10 mouse cellular contexts compared by ENCODE assay signal in genomic region chr17:25841117-25841880, GRCm38 (mm10). TPM values are rescaled to one million over a fixed set of nuclear protein-coding genes. Genes with fewer than 3 reads are reported as not detected.
DNase-seq lines count a peak whose midpoint lies in the region; ATAC-seq and TF ChIP-seq lines count a peak whose summit lies in the region.
"Had no signal": no experiment of that assay in that cellular context is flagged by ENCODE, and none has a peak within 500 bp of the region (broad histone marks: within the 10 kb centered on the region; RNA-seq: fewer than 3 reads in every experiment).

Gene Gm20683 (minus strand): TSS chr17:25841763.

- no peak within 1 kb of the TSS for H3K9ac ChIP-seq in hindbrain, embryonic 15.5 days
- no peak within 1 kb of the TSS for H3K9ac ChIP-seq in hindbrain, embryonic 12.5 days
- no peak within 1 kb of the TSS for H3K9ac ChIP-seq in neural tube, embryonic 15.5 days (replicated peaks)

- intact Hi-C loops in heart, postnatal 36 days (cut with DNase I), result no loop called here

- H3K27me3 ChIP-seq in hindbrain, embryonic 15.5 days, result no peaks in the 10 kb centered on the region
- H3K27me3 ChIP-seq in hindbrain, embryonic 12.5 days, result no peaks in the 10 kb centered on the region
- H3K27me3 ChIP-seq in spleen, adult 2 months (ENCODE audit: control insufficient read depth, insufficient read depth, low read length), result no peaks in the 10 kb centered on the region
- H3K27me3 ChIP-seq in neural tube, embryonic 15.5 days (replicated peaks), result no peaks in the 10 kb centered on the region
- H3K27me3 ChIP-seq: limb, embryonic 15.5 days had no signal

- TF ChIP-seq POLR2A in spleen, adult 2 months (IDR thresholded peaks at IDR 0.05; ENCODE audit: low read depth, low read length), result no peak

- no peak for DNase-seq in adrenal gland, postnatal 14 days
- DNase-seq in adrenal gland, postnatal 10 days, result no peak
- no peak for DNase-seq in spleen, adult 2 months (ENCODE audit: low read depth in 1 of 2, low spot score in 2 of 2)
- no peak for DNase-seq in spleen, postnatal 14 days (ENCODE audit: low spot score in 2 of 2)
- no peak for DNase-seq in heart, postnatal 36 days
- DNase-seq: heart, adult 18-20 months had no signal

- H3K4me2 ChIP-seq in hindbrain, embryonic 15.5 days, result no peak within 1 kb of the TSS
- H3K4me2 ChIP-seq in hindbrain, embryonic 12.5 days (replicated peaks), result no peak within 1 kb of the TSS
- no peak within 1 kb of the TSS for H3K4me2 ChIP-seq in neural tube, embryonic 15.5 days

- 94% methylated on average over 22 of the region's 22 CpGs for WGBS in hindbrain, embryonic 15.5 days
- 95% methylated on average over 22 of the region's 22 CpGs for WGBS in hindbrain, embryonic 12.5 days
- 97% methylated on average over 22 of the region's 22 CpGs for WGBS in spleen, adult 2 months
- 96% methylated on average over 22 of the region's 22 CpGs for WGBS in neural tube, embryonic 15.5 days

- peaks cover 40% of the 10 kb centered on the region for H3K36me3 ChIP-seq in hindbrain, embryonic 15.5 days
- peaks cover 56% of the 10 kb centered on the region for H3K36me3 ChIP-seq in hindbrain, embryonic 12.5 days
- peaks cover 30% of the 10 kb centered on the region for H3K36me3 ChIP-seq in spleen, adult 2 months (ENCODE audit: control insufficient read depth, insufficient read depth, low read length)
- H3K36me3 ChIP-seq in neural tube, embryonic 15.5 days, result peaks cover 44% of the 10 kb centered on the region

- peaks cover 39% of the 10 kb centered on the region for H3K4me1 ChIP-seq in hindbrain, embryonic 15.5 days (replicated peaks)
- peaks cover 44% of the 10 kb centered on the region for H3K4me1 ChIP-seq in hindbrain, embryonic 12.5 days
- H3K4me1 ChIP-seq in spleen, adult 2 months (ENCODE audit: control insufficient read depth, insufficient read depth, insufficient read length), result peaks cover 19% of the 10 kb centered on the region
- H3K4me1 ChIP-seq in neural tube, embryonic 15.5 days, result peaks cover 47% of the 10 kb centered on the region

- no peaks in the 10 kb centered on the region for H3K9me3 ChIP-seq in hindbrain, embryonic 15.5 days
- no peaks in the 10 kb centered on the region for H3K9me3 ChIP-seq in hindbrain, embryonic 12.5 days (replicated peaks)
- H3K9me3 ChIP-seq in neural tube, embryonic 15.5 days (replicated peaks), result no peaks in the 10 kb centered on the region
- H3K9me3 ChIP-seq: limb, embryonic 15.5 days had no signal

- ATAC-seq in hindbrain, embryonic 15.5 days (ENCODE audit: low FRiP score, low read depth), result no peak
- no peak for ATAC-seq in hindbrain, embryonic 12.5 days (ENCODE audit: low FRiP score)
- no peak for ATAC-seq in neural tube, embryonic 15.5 days (ENCODE audit: low FRiP score)

- TF ChIP-seq CTCF in spleen, adult 2 months (IDR thresholded peaks at IDR 0.05; ENCODE audit: extremely low read depth, insufficient read depth, insufficient read length, insufficient replicate concordance), result no peak

- no peak within 1 kb of the TSS for H3K27ac ChIP-seq in hindbrain, embryonic 15.5 days (replicated peaks)
- H3K27ac ChIP-seq in hindbrain, embryonic 12.5 days, result no peak within 1 kb of the TSS
- no peak within 1 kb of the TSS for H3K27ac ChIP-seq in spleen, adult 2 months (ENCODE audit: insufficient read depth, low read length)
- no peak within 1 kb of the TSS for H3K27ac ChIP-seq in neural tube, embryonic 15.5 days (replicated peaks)
- H3K27ac ChIP-seq: limb, embryonic 15.5 days had no signal

- no peak within 1 kb of the TSS for H3K4me3 ChIP-seq in hindbrain, embryonic 15.5 days
- H3K4me3 ChIP-seq in hindbrain, embryonic 12.5 days, result no peak within 1 kb of the TSS
- H3K4me3 ChIP-seq in spleen, adult 2 months (ENCODE audit: extremely low read depth, insufficient read depth, insufficient read length), result no peak within 1 kb of the TSS
- H3K4me3 ChIP-seq in neural tube, embryonic 15.5 days (replicated peaks), result no peak within 1 kb of the TSS

RNA-seq across cellular contexts. Expression of gene Gm20683, which starts in this region (rescaled TPM):
- 10.9 and 11.8 TPM in 2 replicates for total RNA-seq in adrenal gland, postnatal 14 days (2021)
- 10 to 100 TPM in 1 of 2 experiments, 1 to 10 TPM in 1; 7.0 to 12.3 TPM for total RNA-seq in adrenal gland, postnatal 10 days (2021)
- polyA plus RNA-seq in hindbrain, embryonic 15.5 days (2015; fragmentation: Nextera tagmentation; extraction: Ambion mirVana), result 13.8 and 14.0 TPM in 2 replicates
- 3.9 TPM in 2 replicates for polyA plus RNA-seq in hindbrain, embryonic 12.5 days (2016; fragmentation: Nextera tagmentation; extraction: Ambion mirVana)
- polyA plus RNA-seq in spleen, adult 2 months (2012; rRNA removed), result 29.5 and 34.1 TPM in 2 replicates
- polyA plus RNA-seq in neural tube, embryonic 15.5 days (2015; fragmentation: Nextera tagmentation; extraction: Ambion mirVana), result 11.6 and 14.6 TPM in 2 replicates
- total RNA-seq in heart, postnatal 36 days (2021), result 1 to 10 TPM; 2.2 to 3.3 TPM
